Mouse (Mus musculus): ENCODE results near the gene Chmp2a. TPM values are rescaled to one million over a fixed set of nuclear protein-coding genes. Genes with fewer than 3 reads are reported as not detected.
A peak's percentile ranks its signal among the peaks of the same experiment; 100 is the strongest.
"Not testable (repeated sequence)": the region's sequence is repeated elsewhere in the genome, so short reads cannot be mapped to it uniquely, and the experiment has no call there.

Chmp2a gene
- polyA plus RNA-seq (2015; fragmentation: Nextera tagmentation; extraction: Ambion mirVana), result 119 and 122 TPM in 2 replicates

GRCm38 (mm10) chr7:13034148-13034977, at the start of gene Chmp2a:
Gene Chmp2a, minus strand, starts transcription at chr7:13034807.
- under 1% methylated on average over 45 of the region's 45 CpGs for WGBS (ENCODE audit: insufficient replicate concordance)
- H3K27me3 ChIP-seq (ENCODE audit: control insufficient read depth, insufficient read depth, low read depth, low read length), result no peaks in the 10 kb centered on the region
- H3K4me1 ChIP-seq (ENCODE audit: control insufficient read depth, low read depth, low read length), result peaks cover 35% of the 10 kb centered on the region
- H3K4me2 ChIP-seq (ENCODE audit: low read depth, low read length), result peak within 1 kb of the TSS; percentile 78
- peak; percentile 73 for ATAC-seq (ENCODE audit: low read depth)
- peak within 1 kb of the TSS; percentile 87 for H3K27ac ChIP-seq (ENCODE audit: low read length)
- peak within 1 kb of the TSS; percentile 83 for H3K4me3 ChIP-seq (ENCODE audit: low read depth, low read length)
- H3K9me3 ChIP-seq (replicated peaks; ENCODE audit: control insufficient read depth, low read length), result no peaks in the 10 kb centered on the region
- peaks cover 42% of the 10 kb centered on the region for H3K36me3 ChIP-seq (ENCODE audit: control insufficient read depth, insufficient read depth)
- H3K9ac ChIP-seq (ENCODE audit: low read depth, low read length), result peak within 1 kb of the TSS; percentile 86

- Histone ChIP-seq H3K4me1 (ENCODE audit: control insufficient read depth, low read depth, low read length) (no peaks in the 10 kb centered on the region), H3K36me3 (ENCODE audit: control insufficient read depth, insufficient read depth) (no peaks in the 10 kb centered on the region), H3K4me2 (ENCODE audit: low read depth, low read length) (no peak overlapping the region), H3K27me3 (ENCODE audit: control insufficient read depth, insufficient read depth, low read depth, low read length) (no peaks in the 10 kb centered on the region), H3K4me3 (ENCODE audit: low read depth, low read length) (no peak overlapping the region), H3K9me3 (replicated peaks; ENCODE audit: control insufficient read depth, low read length) (no peaks in the 10 kb centered on the region), H3K27ac (ENCODE audit: low read length) (no peak overlapping the region), H3K9ac (ENCODE audit: low read depth, low read length) (no peak overlapping the region)
- ATAC-seq (ENCODE audit: low read depth), result no peak
- WGBS (ENCODE audit: insufficient replicate concordance), result 45% methylated on average over 5 of the region's 5 CpGs
Observed at GRCm38 (mm10) chr7:13072293-13072692, 37.7 kb upstream of the Chmp2a start.

GRCm38 (mm10) chr7:13063399-13063798, 28.8 kb upstream of the Chmp2a start:
- not testable (repeated sequence) for H3K9ac ChIP-seq (ENCODE audit: low read depth, low read length); ATAC-seq (ENCODE audit: low read depth); H3K27ac ChIP-seq (ENCODE audit: low read length); H3K4me2 ChIP-seq (ENCODE audit: low read depth, low read length); H3K4me3 ChIP-seq (ENCODE audit: low read depth, low read length); H3K9me3 ChIP-seq (replicated peaks; ENCODE audit: control insufficient read depth, low read length); H3K4me1 ChIP-seq (ENCODE audit: control insufficient read depth, low read depth, low read length); H3K36me3 ChIP-seq (ENCODE audit: control insufficient read depth, insufficient read depth); H3K27me3 ChIP-seq (ENCODE audit: control insufficient read depth, insufficient read depth, low read depth, low read length)
- 34% methylated on average over 2 of the region's 2 CpGs for WGBS (ENCODE audit: insufficient replicate concordance)

GRCm38 (mm10) chr7:13059536-13059935, 24.9 kb upstream of the Chmp2a start:
- no peak overlapping the region for H3K9ac ChIP-seq (ENCODE audit: low read depth, low read length)
- H3K4me2 ChIP-seq (ENCODE audit: low read depth, low read length), result no peak overlapping the region
- H3K27me3 ChIP-seq (ENCODE audit: control insufficient read depth, insufficient read depth, low read depth, low read length), result no peaks in the 10 kb centered on the region
- WGBS (ENCODE audit: insufficient replicate concordance), result 80% methylated on average over 9 of the region's 9 CpGs
- H3K4me3 ChIP-seq (ENCODE audit: low read depth, low read length), result no peak overlapping the region
- no peak overlapping the region for H3K27ac ChIP-seq (ENCODE audit: low read length)
- H3K4me1 ChIP-seq (ENCODE audit: control insufficient read depth, low read depth, low read length), result peaks cover 4% of the 10 kb centered on the region
- no peaks in the 10 kb centered on the region for H3K9me3 ChIP-seq (replicated peaks; ENCODE audit: control insufficient read depth, low read length)
- no peak for ATAC-seq (ENCODE audit: low read depth)
- H3K36me3 ChIP-seq (ENCODE audit: control insufficient read depth, insufficient read depth), result no peaks in the 10 kb centered on the region

DNA sequence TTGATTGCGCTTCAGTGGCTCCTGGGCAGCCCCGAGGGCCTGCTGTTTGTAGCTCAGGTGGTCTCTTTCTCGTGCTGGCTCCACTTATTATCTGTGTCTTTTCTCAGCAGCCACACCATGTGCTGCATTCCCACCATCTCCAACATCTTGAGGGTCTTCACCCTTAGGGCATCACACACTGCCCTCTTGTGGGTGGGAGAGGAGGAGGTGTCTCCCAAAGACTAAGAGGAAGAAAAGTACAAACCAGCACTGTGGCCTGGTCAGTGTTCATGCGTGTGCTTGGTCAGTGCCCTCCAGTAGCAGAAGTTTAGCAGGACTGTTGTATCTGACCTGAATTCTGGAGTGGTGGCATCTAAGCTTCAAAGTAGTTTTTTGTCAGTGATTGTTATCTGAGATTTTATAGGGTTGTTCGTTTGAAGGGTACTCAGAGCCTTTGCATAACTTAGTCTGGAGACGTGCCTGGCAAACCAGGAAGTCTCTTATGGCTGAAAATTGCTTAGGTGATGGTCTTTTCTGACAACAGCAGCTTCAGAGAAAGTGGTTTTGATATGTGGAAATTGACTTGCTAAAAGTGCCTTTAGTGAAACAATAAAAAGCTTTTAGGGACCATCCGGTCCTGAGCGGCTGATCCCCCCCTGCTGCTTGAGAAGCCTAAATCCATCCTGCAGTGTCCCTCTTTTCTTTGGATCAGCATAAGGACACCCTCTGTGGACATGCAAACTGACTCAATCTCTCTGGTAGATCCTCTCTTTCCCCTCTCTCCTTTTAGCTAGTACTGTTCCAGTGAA, 22.5 kb upstream of the Chmp2a start:
- H3K4me1 ChIP-seq (ENCODE audit: control insufficient read depth, low read depth, low read length), result peaks cover 8% of the 10 kb centered on the region
- no peaks in the 10 kb centered on the region for H3K9me3 ChIP-seq (replicated peaks; ENCODE audit: control insufficient read depth, low read length)
- ATAC-seq (ENCODE audit: low read depth), result no peak

GRCm38 (mm10) chr7:13054287-13055010, 19.8 kb upstream of the Chmp2a start, which contains the start of gene Mzf1:
Gene Mzf1, minus strand, starts transcription at chr7:13054764.
- peak within 1 kb of the TSS; percentile 70 for H3K9ac ChIP-seq (ENCODE audit: low read depth, low read length)
- no peaks in the 10 kb centered on the region for H3K36me3 ChIP-seq (ENCODE audit: control insufficient read depth, insufficient read depth)
- H3K9me3 ChIP-seq (replicated peaks; ENCODE audit: control insufficient read depth, low read length), result no peaks in the 10 kb centered on the region
- peak; percentile 89 for ATAC-seq (ENCODE audit: low read depth)
- peak within 1 kb of the TSS; percentile 82 for H3K4me2 ChIP-seq (ENCODE audit: low read depth, low read length)
- no peaks in the 10 kb centered on the region for H3K27me3 ChIP-seq (ENCODE audit: control insufficient read depth, insufficient read depth, low read depth, low read length)
- peaks cover 8% of the 10 kb centered on the region for H3K4me1 ChIP-seq (ENCODE audit: control insufficient read depth, low read depth, low read length)
- H3K4me3 ChIP-seq (ENCODE audit: low read depth, low read length), result peak within 1 kb of the TSS; percentile 73
- peak within 1 kb of the TSS; percentile 60; the same call in 1 of the 2 replicates for H3K27ac ChIP-seq (ENCODE audit: low read length)
- WGBS (ENCODE audit: insufficient replicate concordance), result under 1% methylated on average over 41 of the region's 41 CpGs

More for the DNA sequence above, 22.5 kb upstream of the Chmp2a start:
- H3K27me3 ChIP-seq (ENCODE audit: control insufficient read depth, insufficient read depth, low read depth, low read length), result no peaks in the 10 kb centered on the region
- no peak overlapping the region for H3K4me2 ChIP-seq (ENCODE audit: low read depth, low read length)
- WGBS (ENCODE audit: insufficient replicate concordance), result 54% methylated on average over 8 of the region's 8 CpGs
- no peak overlapping the region for H3K27ac ChIP-seq (ENCODE audit: low read length)
- H3K4me3 ChIP-seq (ENCODE audit: low read depth, low read length), result no peak overlapping the region
- H3K36me3 ChIP-seq (ENCODE audit: control insufficient read depth, insufficient read depth), result no peaks in the 10 kb centered on the region
- no peak overlapping the region for H3K9ac ChIP-seq (ENCODE audit: low read depth, low read length)

DNA sequence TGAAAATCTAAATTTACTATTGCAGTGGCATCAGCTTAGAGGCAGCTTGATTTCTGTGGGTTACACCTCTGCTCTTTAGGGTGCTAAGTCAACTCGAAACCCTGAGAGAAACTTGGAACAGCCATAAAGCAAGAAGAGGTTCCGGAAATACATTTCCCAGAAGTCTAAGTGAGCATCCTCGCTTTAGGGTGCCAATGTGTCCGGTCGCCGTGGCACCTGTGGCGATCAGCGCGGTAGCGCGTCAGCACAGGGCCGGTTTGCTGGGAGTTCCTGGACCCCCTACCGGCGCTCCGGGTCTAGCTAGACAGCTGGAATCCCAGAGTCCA, 19.3 kb upstream of the Chmp2a start:
- H3K36me3 ChIP-seq (ENCODE audit: control insufficient read depth, insufficient read depth), result no peaks in the 10 kb centered on the region
- WGBS (ENCODE audit: insufficient replicate concordance), result 5% methylated on average over 15 of the region's 15 CpGs
- no peak for ATAC-seq (ENCODE audit: low read depth)
- peak overlapping the region; percentile 82 for H3K4me2 ChIP-seq (ENCODE audit: low read depth, low read length)
- H3K27me3 ChIP-seq (ENCODE audit: control insufficient read depth, insufficient read depth, low read depth, low read length), result no peaks in the 10 kb centered on the region
- peak overlapping the region; percentile 70 for H3K9ac ChIP-seq (ENCODE audit: low read depth, low read length)
- H3K4me1 ChIP-seq (ENCODE audit: control insufficient read depth, low read depth, low read length), result peaks cover 8% of the 10 kb centered on the region
- H3K27ac ChIP-seq (ENCODE audit: low read length), result peak overlapping the region; percentile 30; the same call in 1 of the 2 replicates
- H3K9me3 ChIP-seq (replicated peaks; ENCODE audit: control insufficient read depth, low read length), result no peaks in the 10 kb centered on the region
- peak overlapping the region; percentile 73 for H3K4me3 ChIP-seq (ENCODE audit: low read depth, low read length)

GRCm38 (mm10) chr7:13053501-13053900, 18.9 kb upstream of the Chmp2a start:
- H3K27me3 ChIP-seq (ENCODE audit: control insufficient read depth, insufficient read depth, low read depth, low read length), result no peaks in the 10 kb centered on the region
- peak overlapping the region; percentile 73 for H3K4me3 ChIP-seq (ENCODE audit: low read depth, low read length)
- no peaks in the 10 kb centered on the region for H3K36me3 ChIP-seq (ENCODE audit: control insufficient read depth, insufficient read depth)
- no peak overlapping the region for H3K9ac ChIP-seq (ENCODE audit: low read depth, low read length)
- H3K4me1 ChIP-seq (ENCODE audit: control insufficient read depth, low read depth, low read length), result peaks cover 8% of the 10 kb centered on the region
- H3K4me2 ChIP-seq (ENCODE audit: low read depth, low read length), result peak overlapping the region; percentile 82
- H3K27ac ChIP-seq (ENCODE audit: low read length), result no peak overlapping the region
- no peaks in the 10 kb centered on the region for H3K9me3 ChIP-seq (replicated peaks; ENCODE audit: control insufficient read depth, low read length)
- WGBS (ENCODE audit: insufficient replicate concordance), result 84% methylated on average over 2 of the region's 2 CpGs
- ATAC-seq (ENCODE audit: low read depth), result no peak
